Mouse (Mus musculus): ENCODE measurements around the gene Gm28042.

Gene Gm28042

DNA sequence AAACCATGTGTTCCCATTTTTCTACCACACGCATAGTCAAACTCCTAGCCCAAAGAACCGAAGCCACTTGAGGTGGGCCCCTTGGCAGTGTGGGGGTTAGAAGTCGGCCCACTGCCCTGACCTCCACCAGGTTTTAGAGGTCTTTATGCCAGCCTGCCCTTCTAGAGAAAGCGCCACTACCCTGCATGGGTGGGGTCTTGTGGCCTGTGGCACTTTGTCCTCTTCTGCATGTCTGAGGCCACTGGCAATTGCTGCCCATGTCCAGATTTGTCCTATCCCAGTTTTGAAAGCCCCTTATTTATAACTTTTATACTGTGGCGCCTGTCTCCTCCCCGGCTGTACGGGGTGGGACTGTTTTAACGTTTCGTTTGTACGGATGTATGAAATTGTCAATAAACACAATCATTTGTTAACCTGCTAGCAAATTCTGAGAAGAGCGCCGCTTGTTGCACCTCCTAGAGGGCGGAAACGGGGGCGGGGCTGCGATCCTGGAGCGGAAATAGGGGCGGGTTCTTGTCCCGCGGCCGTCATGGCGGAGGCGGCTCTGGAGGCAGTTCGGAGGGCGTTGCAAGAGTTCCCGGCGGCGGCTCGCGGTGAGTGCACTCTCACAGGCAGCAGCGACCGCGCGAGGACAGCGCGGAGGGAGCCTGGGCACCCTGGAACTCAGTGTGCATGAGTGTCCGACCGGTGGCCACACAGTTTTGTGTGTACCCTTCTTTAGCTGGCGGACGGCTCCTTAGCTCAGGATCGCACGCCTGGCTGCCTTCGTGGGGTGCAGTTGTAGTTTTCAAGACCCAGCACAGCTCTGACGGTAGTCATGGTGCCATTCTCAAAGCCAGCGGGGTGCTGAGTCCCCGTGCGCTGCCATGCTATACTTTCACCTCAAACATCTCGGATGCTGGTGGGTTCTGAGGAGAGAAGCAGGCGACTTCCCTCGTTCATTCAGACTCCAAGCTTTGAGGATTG, at the start of gene Gm28042, which contains the start of gene Jmjd7:
Gene Gm28042 (plus strand): TSS at position 510 of the 966 bp plus-strand sequence.
Gene Jmjd7 (plus strand): TSS at position 500 of the 966 bp plus-strand sequence.
- DNase-seq (ENCODE audit: low spot score): peak; percentile 86

DNA sequence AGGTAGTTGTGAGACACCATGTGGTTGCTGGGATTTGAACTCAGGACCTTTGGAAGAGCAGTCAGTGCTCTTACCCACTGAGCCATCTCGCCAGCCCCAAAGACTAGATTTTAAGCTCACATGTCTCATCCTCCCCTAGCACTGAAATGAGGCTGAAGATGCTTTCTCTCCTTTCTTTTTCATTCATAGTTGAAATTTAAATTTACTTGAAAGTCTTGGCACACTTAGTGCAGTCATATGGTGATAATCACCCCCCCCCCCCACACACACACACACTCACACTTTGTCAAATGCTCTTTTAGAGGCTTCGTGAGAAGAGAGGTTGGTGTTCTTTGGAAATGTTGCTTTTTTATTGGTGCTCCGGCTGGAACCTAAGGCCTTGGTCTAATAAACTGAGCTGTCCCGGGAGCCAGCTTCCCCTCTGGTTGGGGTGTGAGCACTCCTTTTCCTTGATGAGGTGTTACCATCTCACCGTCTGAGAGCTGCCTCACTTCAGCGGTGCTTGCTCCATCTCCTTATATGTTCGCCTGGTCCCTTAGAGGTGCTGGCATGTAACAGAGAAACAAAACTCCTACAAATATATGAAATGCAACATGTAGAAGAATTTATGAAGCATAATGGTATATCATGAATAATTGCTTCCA, 46.8 kb upstream of the Gm28042 start:
- DNase-seq (ENCODE audit: low spot score): no peak

DNA sequence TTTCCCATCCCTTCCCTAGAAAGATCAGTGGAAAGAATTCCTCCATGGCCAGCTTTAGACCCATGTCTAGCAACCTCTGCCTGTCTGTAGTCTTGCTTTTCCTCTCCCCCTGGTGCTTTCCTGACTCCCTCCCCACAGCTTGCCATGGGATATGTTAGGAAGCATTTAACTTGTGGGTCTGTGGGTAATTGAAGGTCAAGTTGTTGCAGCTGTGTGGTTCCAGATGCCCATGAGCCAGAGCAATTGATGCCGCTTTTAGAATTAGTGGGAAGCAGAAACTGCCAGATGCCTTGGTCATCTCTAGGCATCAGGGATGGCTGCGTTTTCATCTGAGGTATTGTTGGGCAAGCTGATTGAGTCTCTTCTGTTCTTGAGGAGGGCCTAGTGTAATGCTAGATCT, 45.7 kb upstream of the Gm28042 start:
- DNase-seq (ENCODE audit: low spot score): no peak

DNA sequence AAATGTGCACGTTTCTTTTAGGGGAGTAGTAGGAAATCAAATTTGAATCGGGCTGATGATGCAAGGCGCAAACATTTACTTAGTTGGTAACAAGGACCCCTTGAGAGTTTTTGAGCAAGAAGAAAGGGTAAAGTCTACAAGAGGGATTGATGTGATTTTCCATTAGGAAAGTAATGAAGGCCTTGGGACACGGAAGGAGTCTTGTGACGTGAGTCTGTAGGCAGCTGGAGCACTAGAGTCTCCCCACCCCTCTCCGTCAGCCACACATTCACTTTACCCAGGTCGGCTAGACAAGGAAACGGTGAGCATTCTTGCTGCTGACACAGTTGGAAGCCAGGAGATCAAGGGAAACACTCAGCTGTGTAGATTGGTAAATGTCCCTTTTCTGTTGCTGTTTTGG, 41.4 kb upstream of the Gm28042 start:
- no peak for DNase-seq (ENCODE audit: low spot score)

DNA sequence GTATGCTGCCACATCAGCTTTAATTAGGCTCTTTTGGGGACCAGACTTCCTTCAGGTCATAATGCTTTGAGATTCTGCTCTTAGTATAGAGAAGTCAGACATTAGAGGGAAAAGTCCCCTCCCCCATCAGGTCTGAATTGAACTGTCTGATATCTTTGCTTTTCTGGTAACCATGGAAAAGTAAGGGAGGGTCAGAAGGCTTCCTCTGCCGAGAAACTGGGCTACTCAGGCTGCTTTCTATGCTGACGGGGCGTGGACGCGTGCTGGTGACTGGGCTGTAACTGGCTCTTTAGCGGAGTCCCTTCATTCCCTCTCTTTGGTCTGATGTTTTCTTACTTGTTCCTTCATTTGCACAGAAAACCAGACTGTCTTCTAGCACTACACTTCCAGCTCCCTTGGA, 40.9 kb upstream of the Gm28042 start:
- DNase-seq (ENCODE audit: low spot score): no peak

DNA sequence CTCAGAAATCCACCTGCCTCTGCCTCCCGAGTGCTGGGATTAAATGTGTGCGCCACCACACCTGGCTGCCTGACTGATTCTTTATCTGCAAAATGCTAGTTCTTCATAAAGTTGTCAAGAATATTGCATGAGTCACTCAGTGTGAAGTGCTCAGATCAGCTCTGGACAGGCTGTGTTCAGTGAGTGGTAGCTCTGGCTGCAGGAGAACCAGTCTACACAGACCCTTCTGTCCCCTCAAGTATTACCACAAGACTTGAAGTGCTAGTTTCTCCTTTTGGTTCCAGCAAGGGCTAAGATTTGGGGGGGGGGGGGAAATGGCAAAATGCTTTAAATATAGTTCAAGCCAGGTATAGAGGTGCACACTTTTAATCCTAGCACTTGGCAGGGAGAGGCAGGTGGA, 39.9 kb upstream of the Gm28042 start:
- DNase-seq (ENCODE audit: low spot score): no peak

DNA sequence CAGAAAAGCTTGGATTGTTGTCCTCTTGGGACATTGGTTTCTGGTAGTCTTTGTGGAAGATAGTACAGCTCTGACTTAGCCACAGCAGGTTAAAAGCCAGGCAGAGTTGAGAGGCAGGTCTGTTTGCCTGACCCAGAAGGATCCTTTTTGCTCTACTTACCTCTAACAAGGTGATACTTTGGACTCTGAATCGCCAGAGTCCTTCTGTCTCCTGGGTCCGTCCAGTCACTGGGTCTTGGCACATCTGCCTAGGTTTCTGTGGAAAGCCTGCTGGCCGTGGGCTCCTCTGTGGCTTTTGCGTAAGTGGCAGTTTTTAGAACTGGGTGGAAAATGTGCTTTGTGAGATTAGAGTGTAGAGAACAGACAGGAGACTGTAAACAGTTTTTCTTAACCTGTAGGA, 38.3 kb upstream of the Gm28042 start:
- DNase-seq (ENCODE audit: low spot score): no peak

DNA sequence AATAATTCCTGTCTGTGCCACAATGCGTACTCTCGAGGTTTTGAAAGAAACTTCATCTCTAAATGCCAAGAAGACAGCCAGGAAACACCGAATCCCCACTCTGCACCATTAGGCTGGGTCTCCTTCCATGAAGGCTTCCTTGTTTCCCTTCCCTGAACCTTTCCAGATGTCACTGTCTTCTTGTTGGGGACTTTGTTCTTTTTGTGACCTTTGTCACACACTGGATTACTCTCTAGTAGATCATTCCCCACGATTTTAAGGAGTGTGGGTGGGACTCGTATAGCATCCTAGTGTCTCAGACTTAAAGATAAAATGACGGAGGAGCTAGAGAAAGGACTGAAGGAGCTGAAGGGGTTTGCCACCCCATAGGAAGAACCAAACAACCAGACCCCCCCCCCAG, 36.4 kb upstream of the Gm28042 start:
- DNase-seq (ENCODE audit: low spot score): no peak

DNA sequence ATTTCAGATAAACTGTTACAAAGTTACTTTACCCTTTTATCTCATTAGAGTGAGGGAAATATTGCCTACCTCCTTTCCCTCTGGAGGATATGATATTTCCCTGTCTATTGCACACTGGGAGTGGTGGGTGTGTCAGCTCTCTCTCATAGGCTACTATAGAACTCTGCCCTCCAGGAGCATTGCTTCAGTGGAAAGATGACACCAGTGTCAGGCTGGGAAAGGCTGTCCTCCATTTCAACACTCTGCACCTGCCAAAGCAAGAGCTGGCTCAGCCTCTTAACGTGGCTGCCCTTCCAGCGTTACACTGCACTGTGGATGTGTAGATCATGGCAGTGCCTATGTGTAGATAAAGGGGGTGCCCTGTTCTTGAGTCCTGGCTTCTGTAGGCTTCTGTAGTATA, 34.9 kb upstream of the Gm28042 start:
- DNase-seq (ENCODE audit: low spot score): no peak

DNA sequence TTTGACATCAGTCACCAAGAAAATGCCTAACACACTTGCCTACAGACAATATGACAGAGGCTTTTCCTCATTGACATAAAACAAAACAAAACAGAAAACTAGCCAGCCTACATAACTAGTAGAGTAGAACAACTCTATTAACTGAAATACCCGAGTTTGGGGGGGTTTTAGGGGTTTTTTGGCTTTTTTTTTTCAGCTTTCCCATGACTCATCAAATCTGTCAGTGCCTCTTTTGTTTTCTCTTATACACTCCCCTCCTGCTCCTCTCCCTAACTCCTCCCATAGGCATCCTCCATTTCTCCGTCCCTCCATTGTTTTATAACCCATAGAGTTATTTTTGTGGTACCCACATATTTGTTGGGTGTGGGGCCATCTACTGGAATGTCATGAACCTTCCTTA, 33.8 kb upstream of the Gm28042 start:
- no peak for DNase-seq (ENCODE audit: low spot score)

DNA sequence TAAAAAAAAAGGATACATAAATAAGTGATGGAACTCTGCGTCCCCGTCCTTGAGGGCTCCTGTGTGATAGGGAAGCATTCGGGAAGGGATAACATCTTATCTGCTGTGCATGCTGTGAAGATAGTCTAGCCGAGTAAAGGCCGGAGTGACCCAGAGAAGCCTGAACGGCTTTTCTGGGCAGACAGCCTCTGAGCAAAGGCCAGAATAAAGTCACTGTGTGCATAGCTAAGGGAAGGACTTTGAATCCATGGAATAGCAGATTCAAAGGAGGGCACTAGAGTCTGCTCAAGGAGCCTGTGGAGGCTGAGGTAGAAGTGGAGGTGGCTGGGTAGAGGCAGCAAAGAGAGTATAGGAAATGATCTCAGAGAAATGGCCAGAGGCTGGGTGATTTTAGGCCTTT, 32.5 kb upstream of the Gm28042 start:
- DNase-seq (ENCODE audit: low spot score): no peak

DNA sequence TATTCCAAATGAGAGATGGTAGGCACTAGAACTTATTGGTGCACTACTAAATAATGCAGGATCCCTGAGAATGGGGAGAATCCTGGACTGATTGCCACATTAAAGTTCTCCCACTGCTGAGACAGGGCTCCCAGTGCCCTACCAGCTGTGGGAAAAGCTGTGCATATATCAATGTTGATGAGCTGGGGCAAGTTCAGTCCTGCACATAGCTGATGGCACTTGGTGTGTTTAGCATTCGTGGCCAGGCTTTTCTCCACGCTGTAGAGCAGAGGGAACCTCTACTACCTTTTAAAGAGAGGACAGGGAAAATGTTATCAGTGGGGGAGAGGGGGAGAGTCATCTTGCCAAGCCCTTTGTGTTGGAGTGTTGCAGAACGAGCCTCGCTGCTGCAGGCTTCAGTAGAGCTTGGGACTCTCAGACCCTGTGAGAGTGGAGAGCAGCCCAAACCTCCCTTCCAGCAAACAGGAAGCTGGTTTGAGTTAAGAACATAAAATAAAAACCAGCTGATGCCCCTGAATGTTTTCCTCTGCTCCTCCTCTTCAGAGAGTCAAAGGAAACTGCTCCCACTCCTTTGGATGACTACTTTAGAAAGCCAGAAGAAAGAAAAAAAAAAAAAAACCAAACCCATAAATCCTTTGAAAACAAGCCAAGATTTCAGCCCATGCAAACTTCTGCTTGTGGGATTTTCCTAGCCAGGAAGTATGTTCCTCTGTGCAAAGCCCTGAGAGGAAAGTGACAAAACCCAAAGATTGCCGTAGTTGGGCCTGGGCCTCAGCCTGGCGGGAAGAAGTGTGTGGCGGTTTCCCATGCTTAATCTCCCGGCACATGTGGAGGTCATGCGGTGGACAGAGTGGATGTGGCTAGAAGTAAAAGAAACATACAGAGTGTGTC, 31.7 kb upstream of the Gm28042 start:
- no peak for DNase-seq (ENCODE audit: low spot score)

DNA sequence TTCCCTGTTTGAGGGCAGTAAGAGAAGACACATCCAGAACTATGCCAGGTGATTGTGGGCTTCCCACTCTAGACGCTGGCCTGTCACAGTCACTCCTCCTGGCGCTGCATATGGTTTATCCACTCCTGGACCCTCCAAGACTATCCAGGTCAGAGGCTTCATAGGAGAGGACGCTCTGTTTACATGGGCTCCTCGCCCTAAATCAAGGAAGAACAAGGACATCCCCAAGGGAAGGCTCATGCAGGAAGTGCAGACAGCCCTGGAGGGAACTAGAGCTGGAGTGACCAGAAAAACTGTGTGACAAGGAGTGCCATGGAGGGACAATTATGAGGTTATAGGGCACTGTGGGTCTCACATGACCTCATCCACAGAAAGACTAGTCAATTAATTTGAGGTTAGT, 29.9 kb upstream of the Gm28042 start:
- no peak for DNase-seq (ENCODE audit: low spot score)

DNA sequence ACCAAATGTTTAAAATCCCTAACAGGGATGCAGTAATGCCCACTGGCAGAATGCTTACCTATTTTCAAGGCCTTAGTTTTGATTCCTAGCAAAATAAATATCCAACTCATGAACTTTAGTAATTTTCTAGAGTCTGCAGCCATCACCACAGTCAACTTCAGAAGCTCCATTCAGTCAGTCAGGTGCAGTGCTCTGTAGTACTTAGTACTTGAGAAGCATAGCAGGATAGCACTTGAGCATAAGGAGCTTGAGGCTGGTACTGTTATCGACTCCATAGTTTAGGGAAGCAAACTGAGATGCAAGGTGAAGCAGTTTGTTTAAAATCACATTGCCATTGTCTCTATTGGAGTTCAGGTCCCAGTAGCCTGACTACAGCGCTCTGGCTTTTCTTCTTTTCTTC, 27.6 kb upstream of the Gm28042 start:
- DNase-seq (ENCODE audit: low spot score): no peak

DNA sequence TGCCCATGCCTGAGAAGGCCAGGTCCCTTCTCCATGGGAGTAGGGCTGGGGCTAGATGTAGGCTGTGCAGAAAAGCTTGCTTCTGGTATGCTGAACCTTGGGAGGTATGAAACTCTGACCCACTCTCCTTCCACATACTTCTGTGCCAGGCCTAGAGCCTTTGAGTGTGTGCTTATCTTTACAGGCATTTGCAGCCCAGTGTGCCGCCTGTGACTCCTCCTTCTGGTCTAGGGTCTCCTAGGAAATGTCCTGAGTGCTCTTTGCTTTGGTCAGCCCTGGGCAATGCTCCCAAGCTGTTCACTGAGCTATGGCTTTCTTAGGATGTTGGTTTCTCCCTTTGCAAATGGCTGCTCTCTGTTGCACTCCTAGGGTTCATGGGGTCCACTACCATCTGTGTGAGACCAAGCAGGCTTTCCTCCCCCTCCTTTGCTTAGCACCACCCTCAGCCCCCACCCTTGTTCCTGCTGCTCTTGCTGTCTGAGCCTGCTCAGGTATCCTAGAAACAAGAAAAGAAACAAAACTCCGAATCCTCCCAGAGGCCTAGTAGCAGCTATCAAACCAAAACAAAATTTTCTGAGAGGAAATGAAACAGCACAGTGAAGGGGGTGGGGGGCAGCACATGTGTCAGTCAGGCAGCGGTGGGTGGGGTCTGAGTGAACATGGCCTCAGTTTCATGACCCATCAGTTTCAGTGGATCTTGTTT, 26.3 kb upstream of the Gm28042 start:
- no peak for DNase-seq (ENCODE audit: low spot score)

DNA sequence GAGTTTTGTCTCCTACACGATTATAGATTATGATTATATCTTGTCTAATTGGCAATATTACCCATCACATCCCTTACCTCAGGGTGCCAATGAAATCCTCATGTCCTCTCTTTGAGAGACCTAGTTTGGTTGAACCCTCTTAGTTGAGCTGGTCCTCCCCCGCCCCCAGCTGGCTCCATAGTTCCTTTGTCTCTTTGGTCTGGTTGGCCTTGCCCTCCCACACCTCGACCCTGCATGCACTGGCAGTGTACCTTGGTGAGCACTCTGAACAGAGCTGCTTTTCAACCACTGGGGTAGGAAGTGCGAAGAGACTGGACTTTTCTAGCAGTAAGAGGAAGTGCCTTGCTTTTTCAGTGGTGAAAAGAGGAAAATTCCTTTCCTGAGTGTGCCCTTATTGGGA, 25.3 kb upstream of the Gm28042 start:
- no peak for DNase-seq (ENCODE audit: low spot score)

DNA sequence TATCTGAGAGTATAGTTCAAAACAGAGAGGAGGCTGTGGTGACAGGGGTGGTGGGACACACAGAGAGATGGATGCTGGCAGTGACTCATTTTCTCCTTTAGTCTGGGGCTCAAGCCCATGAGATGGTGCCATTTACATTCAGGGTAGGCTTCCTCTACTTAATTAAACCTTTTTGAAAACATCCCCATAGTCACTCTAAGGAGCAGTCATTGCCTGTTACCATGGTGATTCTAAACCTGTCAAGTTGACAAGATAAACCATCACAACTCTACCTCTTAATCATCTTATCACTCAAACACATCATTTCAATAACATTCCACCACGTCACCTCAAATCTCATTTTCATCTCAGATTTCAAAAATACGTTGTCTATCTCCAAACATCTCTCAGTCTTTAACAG, 23.3 kb upstream of the Gm28042 start:
- no peak for DNase-seq (ENCODE audit: low spot score)

DNA sequence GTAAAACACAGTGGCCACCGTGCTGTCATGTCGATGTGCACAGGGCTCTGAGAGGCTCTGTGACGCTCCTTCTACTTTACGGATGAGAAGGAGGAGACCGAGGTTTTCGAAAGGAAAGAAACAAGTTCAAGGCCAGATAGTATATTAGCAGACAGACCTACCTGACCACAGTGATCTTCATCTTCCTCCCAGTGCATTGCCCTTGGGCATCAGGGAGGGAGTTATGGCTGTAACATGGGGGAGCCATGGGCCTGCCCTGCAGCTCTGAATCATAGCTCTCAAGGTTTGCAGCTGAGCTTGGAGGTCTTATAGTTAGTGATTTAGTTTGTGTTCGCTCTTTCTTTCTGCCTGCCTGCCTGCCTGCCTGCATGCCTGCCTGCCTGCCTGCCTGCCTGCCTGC, 20.6 kb upstream of the Gm28042 start:
- no peak for DNase-seq (ENCODE audit: low spot score)

DNA sequence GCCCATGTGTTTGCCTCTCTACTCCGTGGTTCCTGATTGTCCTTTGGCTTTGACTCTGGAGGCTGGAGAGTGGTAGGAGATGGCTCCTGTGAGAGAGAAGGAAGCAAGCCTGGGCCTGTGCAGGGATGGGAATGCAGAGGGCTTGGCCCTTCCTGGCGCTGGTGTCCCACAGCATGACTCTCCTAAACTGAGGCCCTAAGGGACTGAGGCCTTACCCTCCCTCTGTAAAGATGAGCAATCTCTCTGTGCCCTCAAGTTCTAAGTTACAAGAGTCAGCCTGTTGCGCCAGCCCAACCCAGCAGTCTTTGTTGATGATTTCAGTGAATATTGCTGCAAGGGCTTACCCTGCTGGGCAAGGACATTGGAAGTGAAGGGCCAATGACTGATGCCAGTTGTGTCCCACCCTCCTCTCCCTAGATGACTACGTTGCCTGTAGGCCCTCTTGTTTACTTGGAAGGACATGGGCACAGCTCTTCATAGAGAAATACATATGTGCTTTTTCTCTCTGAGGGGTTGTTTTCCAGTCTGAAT, 19.5 kb upstream of the Gm28042 start:
- no peak for DNase-seq (ENCODE audit: low spot score)

DNA sequence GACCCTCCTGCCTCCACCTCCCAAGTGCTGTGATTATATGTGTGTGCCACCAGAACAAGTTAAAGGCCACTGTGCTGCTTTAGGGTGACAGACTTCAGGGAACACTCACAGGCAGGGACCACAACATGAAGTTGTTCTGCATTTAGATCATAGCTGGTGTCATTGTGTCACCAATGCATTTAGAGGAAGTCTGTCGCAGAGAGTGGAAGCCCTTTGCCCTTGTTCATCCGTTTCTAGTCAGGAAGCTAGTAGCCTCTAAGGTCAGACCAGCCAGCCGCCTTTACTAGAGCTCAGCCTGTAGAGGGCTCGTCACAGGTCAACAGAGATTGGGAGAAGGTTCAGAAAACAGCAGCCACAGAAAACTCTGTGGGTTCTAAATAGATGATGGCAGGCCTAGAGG, 18.6 kb upstream of the Gm28042 start:
- DNase-seq (ENCODE audit: low spot score): no peak

DNA sequence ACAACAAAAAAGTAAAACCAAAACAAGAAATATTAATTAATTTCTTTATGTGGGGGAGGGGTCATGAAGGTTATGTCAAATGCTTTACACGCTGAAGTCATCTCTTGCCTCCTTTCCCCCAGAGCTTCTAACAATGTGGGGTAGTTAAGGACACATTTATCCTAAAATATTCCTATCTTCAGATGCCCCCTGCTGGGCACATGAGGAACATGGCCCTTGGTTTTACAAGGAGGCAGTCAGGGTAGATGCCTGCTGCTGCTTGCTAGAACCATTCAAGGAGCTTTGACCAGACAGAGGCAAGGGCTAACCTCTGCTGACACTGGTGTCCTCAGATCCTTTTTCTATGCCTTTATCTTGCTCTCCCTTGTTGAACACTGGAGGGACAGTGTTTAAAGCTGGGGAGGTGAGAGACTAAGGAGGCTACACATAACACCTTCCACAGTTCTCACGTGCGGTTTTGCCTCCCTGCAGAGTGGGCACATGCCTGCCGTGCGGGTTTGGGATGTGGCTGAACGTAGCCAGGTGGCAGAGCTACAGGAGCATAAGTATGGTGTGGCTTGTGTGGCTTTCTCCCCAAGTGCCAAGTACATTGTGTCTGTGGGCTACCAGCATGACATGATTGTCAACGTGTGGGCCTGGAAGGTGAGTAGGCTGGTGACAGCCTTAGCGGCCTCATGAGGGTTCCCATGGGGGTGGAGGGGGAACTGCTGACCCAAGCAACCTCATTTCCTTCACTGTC, 15.7 kb upstream of the Gm28042 start:
- DNase-seq (ENCODE audit: low spot score): peak; percentile 54
